Mouse (Mus musculus) liver, embryonic 14.5 days (tissue): ENCODE measurements at regions not wholly inside any gene's neighbourhood (a gene's known extent, or its start where the extent isn't known, plus 50 kb on each side); places are given as distances from the start of the nearest gene placed in this dataset.

ENCODE experiments used
- CTCF ChIP-seq: IDR thresholded peaks from 2 replicates; pipeline ENCODE4 v1.5.1; 2016; ENCODE audit warnings: antibody characterized with exemption, low read depth, control low read depth
- EP300 ChIP-seq: IDR thresholded peaks from 2 replicates; pipeline ENCODE4 v1.6.1; 2016; ENCODE audit warnings: antibody characterized with exemption, low read depth

DNA sequence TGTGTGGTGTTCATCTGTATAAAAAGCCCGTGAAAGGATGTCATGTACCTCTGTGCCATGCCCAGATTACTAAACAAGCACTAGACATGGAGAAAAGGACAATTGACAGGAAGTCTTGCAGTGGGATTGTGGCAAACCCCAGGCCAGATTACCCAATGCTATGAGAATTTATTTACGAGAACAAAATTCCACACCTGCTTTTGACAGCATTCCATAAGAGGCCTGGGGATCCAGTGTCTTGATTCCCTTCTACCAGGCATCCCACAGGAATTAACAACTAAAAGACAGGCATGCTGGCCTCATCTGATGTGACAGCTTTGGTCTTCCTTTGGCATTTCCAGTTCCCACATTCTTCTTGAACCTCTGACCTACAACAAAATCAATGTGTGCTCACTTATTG lies 454.3 kb upstream of the Pappa start:
- TF ChIP-seq EP300 = no peak
- TF ChIP-seq CTCF = no peak
